Mouse (Mus musculus) MEL (cell line): ENCODE data around the gene Adck2.

ENCODE experiments used
- CTCF ChIP-seq, 3 experiments: IDR thresholded peaks in 2 of 3; conservative IDR thresholded peaks in 1 of 3; 2 replicates each; pipeline ENCODE4 v1.5.1; 2011 to 2012; ENCODE audit warnings: low read length in 3 of 3, low read depth in 2 of 3, mild to moderate bottlenecking in 2 of 3, improper control_type of control experiment in 1 of 3, inconsistent platforms in 1 of 3, mixed read lengths in 1 of 3, moderate library complexity in 1 of 3; ENCODE audit not compliant: control insufficient read depth in 1 of 3, insufficient read depth in 1 of 3, poor library complexity in 1 of 3, severe bottlenecking in 1 of 3
- E2F4 ChIP-seq: IDR thresholded peaks from 2 replicates; pipeline ENCODE4 v1.6.1; 2011; ENCODE audit warnings: low read depth, low read length, improper control_type of control experiment, borderline replicate concordance
- GATA1 ChIP-seq: IDR thresholded peaks from 2 replicates; pipeline ENCODE4 v1.6.1; 2011; ENCODE audit warnings: low read depth, low read length, improper control_type of control experiment
- MAFK ChIP-seq: IDR thresholded peaks from 2 replicates; pipeline ENCODE4 v1.6.1; 2011; ENCODE audit warnings: low read depth, mild to moderate bottlenecking, low read length, improper control_type of control experiment, borderline replicate concordance
- MEF2A ChIP-seq: IDR thresholded peaks from 2 replicates; pipeline ENCODE4 v1.6.1; 2014; ENCODE audit warnings: low read depth, mild to moderate bottlenecking, inconsistent platforms, low read length, improper control_type of control experiment; ENCODE audit not compliant: poor library complexity, insufficient replicate concordance, severe bottlenecking; ENCODE audit errors: extremely low read depth
- POLR2A ChIP-seq, 2 experiments: IDR thresholded peaks; 2 replicates each; pipeline ENCODE4 v1.6.1; 2011 to 2012; ENCODE audit warnings: low read length in 2 of 2, mild to moderate bottlenecking in 2 of 2, control low read depth in 1 of 2, improper control_type of control experiment in 1 of 2, low read depth in 1 of 2, moderate library complexity in 1 of 2; ENCODE audit not compliant: control insufficient read depth in 1 of 2, insufficient read depth in 1 of 2, poor library complexity in 1 of 2
- SIN3A ChIP-seq: IDR thresholded peaks from 2 replicates; pipeline ENCODE4 v1.6.1; 2012; ENCODE audit warnings: low read length, improper control_type of control experiment, inconsistent platforms
- TCF12 ChIP-seq: IDR thresholded peaks from 2 replicates; pipeline ENCODE4 v1.6.1; 2014; ENCODE audit warnings: low read depth, mild to moderate bottlenecking, inconsistent platforms, low read length, improper control_type of control experiment, moderate library complexity
- USF1 ChIP-seq: IDR thresholded peaks from 2 replicates; pipeline ENCODE4 v1.6.1; 2014; ENCODE audit warnings: low read depth, mild to moderate bottlenecking, inconsistent platforms, low read length, improper control_type of control experiment, moderate library complexity
- ZNF384 ChIP-seq: IDR thresholded peaks from 2 replicates; pipeline ENCODE4 v1.6.1; 2012; ENCODE audit warnings: low read depth, mild to moderate bottlenecking, inconsistent platforms, low read length, improper control_type of control experiment

GRCm38 (mm10) chr6:39539679-39540155 lies 34.0 kb upstream of the Adck2 start:
- TF ChIP-seq CTCF (IDR thresholded peaks at IDR 0.05 in 2 of 3, conservative IDR thresholded peaks at IDR 0.05 in 1 of 3; ENCODE audit: control insufficient read depth in 1 of 3, insufficient read depth in 1 of 3, low read depth in 2 of 3, low read length in 3 of 3, poor library complexity in 1 of 3, severe bottlenecking in 1 of 3) (no peak), E2F4 (no peak), TCF12 (no peak), POLR2A (IDR thresholded peaks at IDR 0.05; ENCODE audit: control insufficient read depth in 1 of 2, insufficient read depth in 1 of 2, low read depth in 1 of 2, low read length in 2 of 2, poor library complexity in 1 of 2) (no peak), SIN3A (no peak), GATA1 (no peak), MEF2A (no peak), ZNF384 (no peak), MAFK (no peak), USF1 (no peak)
